Mouse (Mus musculus): ENCODE data around the gene Smcr8. TPM values are rescaled to one million over a fixed set of nuclear protein-coding genes. Genes with fewer than 3 reads are reported as not detected.
"Not testable (repeated sequence)": the region's sequence is repeated elsewhere in the genome, so short reads cannot be mapped to it uniquely, and the experiment has no call there.

Gene Smcr8
- polyA plus RNA-seq, 1 experiment from 2014 or later, result 8.0 TPM

GRCm38 (mm10) chr11:60799977-60800376 lies 22.7 kb downstream of the Smcr8 start:
- H3K9me3 ChIP-seq (ENCODE audit: control insufficient read depth, low read length), result no peaks in the 10 kb centered on the region
- no peak overlapping the region for H3K27ac ChIP-seq (ENCODE audit: low read depth, low read length)
- H3K9ac ChIP-seq (replicated peaks; ENCODE audit: low read depth, low read length), result no peak overlapping the region
- no peak overlapping the region for H3K4me3 ChIP-seq (ENCODE audit: low read depth, low read length)
- no peak overlapping the region for H3K4me2 ChIP-seq (ENCODE audit: low read depth, low read length)
- no peak for ATAC-seq (ENCODE audit: low read depth)
- 87% methylated on average over 4 of the region's 4 CpGs for WGBS
- no peaks in the 10 kb centered on the region for H3K36me3 ChIP-seq (ENCODE audit: control insufficient read depth, insufficient read depth, low read length)
- H3K4me1 ChIP-seq (ENCODE audit: control insufficient read depth, insufficient read depth, low read length), result no peaks in the 10 kb centered on the region
- H3K27me3 ChIP-seq (ENCODE audit: control insufficient read depth, insufficient read depth, low read length), result no peaks in the 10 kb centered on the region

GRCm38 (mm10) chr11:60800892-60801291 lies 23.6 kb downstream of the Smcr8 start:
- H3K4me3 ChIP-seq (ENCODE audit: low read depth, low read length), result no peak overlapping the region
- no peaks in the 10 kb centered on the region for H3K4me1 ChIP-seq (ENCODE audit: control insufficient read depth, insufficient read depth, low read length)
- H3K9ac ChIP-seq (replicated peaks; ENCODE audit: low read depth, low read length), result no peak overlapping the region
- no peak overlapping the region for H3K27ac ChIP-seq (ENCODE audit: low read depth, low read length)
- WGBS, result 90% methylated on average over 1 of the region's 1 CpGs
- no peak for ATAC-seq (ENCODE audit: low read depth)
- no peaks in the 10 kb centered on the region for H3K9me3 ChIP-seq (ENCODE audit: control insufficient read depth, low read length)
- no peak overlapping the region for H3K4me2 ChIP-seq (ENCODE audit: low read depth, low read length)
- H3K36me3 ChIP-seq (ENCODE audit: control insufficient read depth, insufficient read depth, low read length), result no peaks in the 10 kb centered on the region
- H3K27me3 ChIP-seq (ENCODE audit: control insufficient read depth, insufficient read depth, low read length), result no peaks in the 10 kb centered on the region

GRCm38 (mm10) chr11:60808286-60809070 lies 31.2 kb downstream of the Smcr8 start:
- Histone ChIP-seq H3K9ac (replicated peaks; ENCODE audit: low read depth, low read length) (no peak overlapping the region), H3K4me3 (ENCODE audit: low read depth, low read length) (no peak overlapping the region), H3K4me1 (ENCODE audit: control insufficient read depth, insufficient read depth, low read length) (no peaks in the 10 kb centered on the region), H3K27ac (ENCODE audit: low read depth, low read length) (no peak overlapping the region), H3K9me3 (ENCODE audit: control insufficient read depth, low read length) (no peaks in the 10 kb centered on the region), H3K36me3 (ENCODE audit: control insufficient read depth, insufficient read depth, low read length) (no peaks in the 10 kb centered on the region), H3K4me2 (ENCODE audit: low read depth, low read length) (no peak overlapping the region), H3K27me3 (ENCODE audit: control insufficient read depth, insufficient read depth, low read length) (no peaks in the 10 kb centered on the region)
- ATAC-seq (ENCODE audit: low read depth), result no peak
- WGBS, result 82% methylated on average over 4 of the region's 4 CpGs

GRCm38 (mm10) chr11:60809546-60809945 lies 32.2 kb downstream of the Smcr8 start:
- Histone ChIP-seq H3K9ac (replicated peaks; ENCODE audit: low read depth, low read length) (no peak overlapping the region), H3K4me1 (ENCODE audit: control insufficient read depth, insufficient read depth, low read length) (no peaks in the 10 kb centered on the region), H3K36me3 (ENCODE audit: control insufficient read depth, insufficient read depth, low read length) (no peaks in the 10 kb centered on the region), H3K4me2 (ENCODE audit: low read depth, low read length) (no peak overlapping the region), H3K27me3 (ENCODE audit: control insufficient read depth, insufficient read depth, low read length) (no peaks in the 10 kb centered on the region), H3K9me3 (ENCODE audit: control insufficient read depth, low read length) (no peaks in the 10 kb centered on the region), H3K4me3 (ENCODE audit: low read depth, low read length) (no peak overlapping the region), H3K27ac (ENCODE audit: low read depth, low read length) (no peak overlapping the region)
- ATAC-seq (ENCODE audit: low read depth), result no peak
- 83% methylated on average over 1 of the region's 1 CpGs for WGBS

DNA sequence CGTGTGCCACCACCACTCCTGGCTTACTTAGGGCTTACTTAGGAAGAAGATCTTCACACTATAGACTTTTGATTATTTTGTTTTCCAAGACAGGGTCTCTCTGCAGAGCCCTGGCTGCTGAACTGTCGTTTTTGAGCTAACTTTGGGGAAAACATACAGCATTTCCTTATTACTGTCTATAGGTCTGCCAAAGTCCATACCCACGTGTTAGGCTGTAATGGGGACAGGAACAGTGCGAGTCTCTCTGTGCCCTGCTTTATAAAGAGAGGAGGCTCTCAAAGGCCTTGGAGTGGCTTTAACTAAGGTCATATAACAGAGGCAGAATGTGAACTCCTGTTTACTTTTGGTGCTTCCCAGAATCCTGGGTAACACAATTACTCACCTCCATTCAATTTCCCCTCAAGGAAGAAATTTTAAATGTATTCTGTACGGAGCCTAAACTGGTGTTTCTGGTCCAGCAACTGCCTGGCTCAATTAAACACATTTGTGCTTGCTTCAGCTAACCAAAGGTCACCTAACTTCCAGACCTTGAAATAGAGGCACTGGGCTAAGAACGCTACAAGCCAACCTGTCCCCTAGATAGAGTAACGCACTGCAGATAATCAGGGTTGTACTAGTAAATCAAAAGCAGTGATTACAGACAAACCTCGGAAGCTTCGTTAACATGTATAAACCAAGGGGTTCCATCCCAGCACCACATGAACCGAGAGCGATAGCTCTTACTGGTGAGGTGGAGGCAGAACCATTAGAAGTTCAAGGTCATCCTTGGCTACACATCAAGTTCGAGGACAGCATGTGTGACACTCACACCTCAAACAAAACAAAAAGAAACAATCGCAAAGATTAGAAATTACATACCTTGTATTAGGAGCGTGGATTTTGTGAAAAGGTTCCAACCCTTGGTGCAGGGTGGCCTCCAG lies 33.0 kb downstream of the Smcr8 start:
- H3K4me2 ChIP-seq (ENCODE audit: low read depth, low read length), result peak overlapping the region; percentile 79
- no peaks in the 10 kb centered on the region for H3K36me3 ChIP-seq (ENCODE audit: control insufficient read depth, insufficient read depth, low read length)
- 15% methylated on average over 14 of the region's 14 CpGs for WGBS
- H3K9me3 ChIP-seq (ENCODE audit: control insufficient read depth, low read length), result no peaks in the 10 kb centered on the region
- peak overlapping the region; percentile 37 for H3K4me3 ChIP-seq (ENCODE audit: low read depth, low read length)
- no peaks in the 10 kb centered on the region for H3K27me3 ChIP-seq (ENCODE audit: control insufficient read depth, insufficient read depth, low read length)
- no peak overlapping the region for H3K9ac ChIP-seq (replicated peaks; ENCODE audit: low read depth, low read length)
- no peaks in the 10 kb centered on the region for H3K4me1 ChIP-seq (ENCODE audit: control insufficient read depth, insufficient read depth, low read length)
- ATAC-seq (ENCODE audit: low read depth), result no peak
- no peak overlapping the region for H3K27ac ChIP-seq (ENCODE audit: low read depth, low read length)

GRCm38 (mm10) chr11:60811054-60811460 lies 33.7 kb downstream of the Smcr8 start:
- Histone ChIP-seq H3K27ac (ENCODE audit: low read depth, low read length) (no peak overlapping the region), H3K9ac (replicated peaks; ENCODE audit: low read depth, low read length) (no peak overlapping the region), H3K36me3 (ENCODE audit: control insufficient read depth, insufficient read depth, low read length) (no peaks in the 10 kb centered on the region), H3K27me3 (ENCODE audit: control insufficient read depth, insufficient read depth, low read length) (no peaks in the 10 kb centered on the region), H3K4me3 (ENCODE audit: low read depth, low read length) (peak overlapping the region; percentile 37), H3K4me1 (ENCODE audit: control insufficient read depth, insufficient read depth, low read length) (no peaks in the 10 kb centered on the region), H3K9me3 (ENCODE audit: control insufficient read depth, low read length) (no peaks in the 10 kb centered on the region), H3K4me2 (ENCODE audit: low read depth, low read length) (peak overlapping the region; percentile 79)
- peak; percentile 97 for ATAC-seq (ENCODE audit: low read depth)
- WGBS, result under 1% methylated on average over 29 of the region's 29 CpGs

GRCm38 (mm10) chr11:60811618-60812017 lies 34.3 kb downstream of the Smcr8 start, which contains the start of gene Shmt1:
TSS of gene Shmt1 (minus strand) at chr11:60811718.
- H3K4me3 ChIP-seq (ENCODE audit: low read depth, low read length), result peak within 1 kb of the TSS; percentile 37
- not testable (repeated sequence) for H3K9ac ChIP-seq (replicated peaks; ENCODE audit: low read depth, low read length); H3K36me3 ChIP-seq (ENCODE audit: control insufficient read depth, insufficient read depth, low read length); H3K9me3 ChIP-seq (ENCODE audit: control insufficient read depth, low read length); H3K27me3 ChIP-seq (ENCODE audit: control insufficient read depth, insufficient read depth, low read length); H3K4me1 ChIP-seq (ENCODE audit: control insufficient read depth, insufficient read depth, low read length); ATAC-seq (ENCODE audit: low read depth); H3K27ac ChIP-seq (ENCODE audit: low read depth, low read length)
- peak within 1 kb of the TSS; percentile 79 for H3K4me2 ChIP-seq (ENCODE audit: low read depth, low read length)
- WGBS, result 44% methylated on average over 6 of the region's 6 CpGs

DNA sequence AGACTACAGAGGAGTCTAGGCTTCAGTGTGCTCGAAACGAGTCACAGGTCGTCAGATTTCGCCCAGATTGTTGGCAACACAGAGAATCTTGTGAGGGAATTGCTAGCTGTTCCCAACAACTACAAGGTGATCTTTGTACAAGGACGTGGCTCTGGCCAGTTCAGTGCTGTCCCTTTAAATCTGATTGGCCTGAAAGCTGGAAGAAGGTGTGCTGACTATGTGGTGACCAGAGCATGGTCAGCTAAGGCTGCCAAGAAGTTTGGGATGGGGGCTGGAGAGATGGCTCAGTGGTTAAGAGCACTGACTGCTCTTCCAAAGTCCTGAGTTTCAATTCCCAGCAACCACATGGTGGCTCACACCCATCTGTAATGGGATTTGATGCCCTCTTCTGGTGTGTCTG lies 39.1 kb downstream of the Smcr8 start:
- Histone ChIP-seq H3K4me1 (ENCODE audit: control insufficient read depth, insufficient read depth, low read length) (no peaks in the 10 kb centered on the region), H3K4me2 (ENCODE audit: low read depth, low read length) (no peak overlapping the region), H3K27ac (ENCODE audit: low read depth, low read length) (no peak overlapping the region), H3K9me3 (ENCODE audit: control insufficient read depth, low read length) (no peaks in the 10 kb centered on the region), H3K9ac (replicated peaks; ENCODE audit: low read depth, low read length) (no peak overlapping the region), H3K27me3 (ENCODE audit: control insufficient read depth, insufficient read depth, low read length) (no peaks in the 10 kb centered on the region), H3K4me3 (ENCODE audit: low read depth, low read length) (no peak overlapping the region), H3K36me3 (ENCODE audit: control insufficient read depth, insufficient read depth, low read length) (no peaks in the 10 kb centered on the region)
- WGBS, result 80% methylated on average over 5 of the region's 5 CpGs
- no peak for ATAC-seq (ENCODE audit: low read depth)

DNA sequence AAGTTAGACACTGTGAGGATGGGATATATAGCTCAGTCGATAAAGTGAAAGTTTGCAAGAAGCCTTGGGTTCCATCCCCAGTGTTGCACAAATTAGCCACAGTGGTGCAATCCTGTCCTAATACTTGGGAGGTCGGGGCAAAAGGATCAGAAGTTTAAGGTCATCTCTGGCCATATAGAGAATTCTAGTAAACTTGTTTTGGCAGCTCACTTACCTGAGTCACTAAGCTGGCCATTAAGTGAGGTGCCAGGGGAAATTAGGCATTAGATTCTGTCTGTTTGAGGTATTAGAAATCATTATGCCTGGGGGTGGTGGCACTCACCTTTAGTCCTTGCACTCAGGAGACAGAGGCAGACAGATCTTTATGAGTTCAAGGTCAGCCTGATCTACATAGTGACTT lies 46.4 kb downstream of the Smcr8 start:
- no peak overlapping the region for H3K9ac ChIP-seq (replicated peaks; ENCODE audit: low read depth, low read length)
- H3K9me3 ChIP-seq (ENCODE audit: control insufficient read depth, low read length), result no peaks in the 10 kb centered on the region
- no peaks in the 10 kb centered on the region for H3K36me3 ChIP-seq (ENCODE audit: control insufficient read depth, insufficient read depth, low read length)
- no peaks in the 10 kb centered on the region for H3K4me1 ChIP-seq (ENCODE audit: control insufficient read depth, insufficient read depth, low read length)
- H3K27me3 ChIP-seq (ENCODE audit: control insufficient read depth, insufficient read depth, low read length), result no peaks in the 10 kb centered on the region
- WGBS, result 69% methylated on average over 2 of the region's 2 CpGs
- H3K4me3 ChIP-seq (ENCODE audit: low read depth, low read length), result no peak overlapping the region
- H3K4me2 ChIP-seq (ENCODE audit: low read depth, low read length), result no peak overlapping the region
- H3K27ac ChIP-seq (ENCODE audit: low read depth, low read length), result no peak overlapping the region
- no peak for ATAC-seq (ENCODE audit: low read depth)

Measured in neural tube, embryonic 14.5 days (tissue).